Mouse (Mus musculus) midbrain, embryonic 13.5 days (tissue): ENCODE data around the gene Actn3. TPM values are rescaled to one million over a fixed set of nuclear protein-coding genes. Genes with fewer than 3 reads are reported as not detected.
"Not testable (repeated sequence)": the region's sequence is repeated elsewhere in the genome, so short reads cannot be mapped to it uniquely, and the experiment has no call there.

Experiments
- ATAC-seq: fragments of 200-750 bp; cut with Nextera tagmentation; 2 replicates; pipeline ENCODE4 v1.8.0; 2017; ENCODE audit warnings: mild to moderate bottlenecking, moderate TSS enrichment, moderate library complexity
- H3K27ac ChIP-seq: fragments of 300-500 bp; sonication (generic); 2 replicates; pipeline ENCODE4 v1.5.1; 2015; ENCODE audit warnings: inconsistent platforms, mild to moderate bottlenecking, moderate library complexity
- H3K27me3 ChIP-seq: fragments of 300-500 bp; sonication (generic); 2 replicates; pipeline ENCODE4 v1.6.1; 2015; ENCODE audit warnings: mild to moderate bottlenecking, inconsistent platforms
- H3K36me3 ChIP-seq: fragments of 300-500 bp; sonication (generic); 2 replicates; pipeline ENCODE4 v1.6.1; 2015; ENCODE audit warnings: mild to moderate bottlenecking, inconsistent platforms
- H3K4me1 ChIP-seq: fragments of 300-500 bp; sonication (generic); replicated peaks from 2 replicates; pipeline ENCODE4 v1.6.1; 2015; ENCODE audit warnings: inconsistent platforms
- H3K4me2 ChIP-seq: fragments of 300-500 bp; sonication (generic); replicated peaks from 2 replicates; pipeline ENCODE4 v1.6.1; 2015; ENCODE audit warnings: moderate library complexity, mild to moderate bottlenecking, inconsistent platforms
- H3K4me3 ChIP-seq: fragments of 300-500 bp; sonication (generic); replicated peaks from 2 replicates; pipeline ENCODE4 v1.5.1; 2015; ENCODE audit warnings: mild to moderate bottlenecking, inconsistent platforms
- H3K9ac ChIP-seq: fragments of 300-500 bp; sonication (generic); replicated peaks from 2 replicates; pipeline ENCODE4 v1.6.1; 2015; ENCODE audit warnings: mild to moderate bottlenecking, inconsistent platforms
- H3K9me3 ChIP-seq: fragments of 300-500 bp; sonication (generic); 2 replicates; pipeline ENCODE4 v1.6.1; 2016; ENCODE audit warnings: mild to moderate bottlenecking, inconsistent platforms
- WGBS: fragments of 180-500 bp; shearing (Covaris S2); methylation state at CpG from one replicate; pipeline ENCODE4 v1.1.7; 2015; 5-methylcytosine and 5-hydroxymethylcytosine counted together
- polyA plus RNA-seq: library from polyadenylated mRNA; unstranded; fragments of >200 nt; fragmentation: Nextera tagmentation; extraction: Ambion mirVana; gene quantifications from 2 replicates; pipeline ENCODE4 v1.2.1, GENCODE M21; 2015

Actn3 gene
- polyA plus RNA-seq, 1 experiment from 2014 or later = 1.4 TPM

GRCm38 (mm10) chr19:4891798-4892197 lies 14.1 kb upstream of the Actn3 start:
- WGBS = 88% methylated on average over 3 of the region's 3 CpGs
- H3K4me3 ChIP-seq = no peak overlapping the region
- H3K27ac ChIP-seq = no peak overlapping the region
- no peaks in the 10 kb centered on the region for H3K27me3 ChIP-seq
- no peak overlapping the region for H3K4me2 ChIP-seq
- peaks cover 64% of the 10 kb centered on the region for H3K36me3 ChIP-seq
- no peak for ATAC-seq
- no peaks in the 10 kb centered on the region for H3K9me3 ChIP-seq
- no peaks in the 10 kb centered on the region for H3K4me1 ChIP-seq
- H3K9ac ChIP-seq = no peak overlapping the region

- H3K4me1 ChIP-seq = peaks cover 3% of the 10 kb centered on the region; the same call in 1 of the 2 replicates
Measured at GRCm38 (mm10) chr19:4889791-4890190, 12.1 kb upstream of the Actn3 start.

GRCm38 (mm10) chr19:4883961-4884360 lies 6.3 kb upstream of the Actn3 start:
- WGBS = 84% methylated on average over 4 of the region's 4 CpGs
- no peak overlapping the region for H3K4me2 ChIP-seq
- H3K9ac ChIP-seq = no peak overlapping the region
- no peaks in the 10 kb centered on the region for H3K9me3 ChIP-seq
- ATAC-seq = no peak
- peaks cover 17% of the 10 kb centered on the region for H3K4me1 ChIP-seq
- H3K36me3 ChIP-seq = peaks cover 22% of the 10 kb centered on the region
- H3K4me3 ChIP-seq = no peak overlapping the region
- no peak overlapping the region for H3K27ac ChIP-seq
- H3K27me3 ChIP-seq = no peaks in the 10 kb centered on the region

More at GRCm38 (mm10) chr19:4889791-4890190, 12.1 kb upstream of the Actn3 start:
- H3K9me3 ChIP-seq = no peaks in the 10 kb centered on the region
- no peak overlapping the region for H3K4me2 ChIP-seq
- H3K9ac ChIP-seq = no peak overlapping the region
- H3K4me3 ChIP-seq = no peak overlapping the region
- no peak for ATAC-seq
- 93% methylated on average over 10 of the region's 10 CpGs for WGBS
- peaks cover 56% of the 10 kb centered on the region for H3K36me3 ChIP-seq
- H3K27me3 ChIP-seq = no peaks in the 10 kb centered on the region
- no peak overlapping the region for H3K27ac ChIP-seq

- Histone ChIP-seq H3K36me3 (peaks cover 19% of the 10 kb centered on the region), H3K9me3 (no peaks in the 10 kb centered on the region), H3K27ac (no peak overlapping the region), H3K27me3 (peaks cover 10% of the 10 kb centered on the region; the same call in 1 of the 2 replicates), H3K4me1 (peaks cover 22% of the 10 kb centered on the region), H3K4me3 (peak overlapping the region; percentile 65), H3K9ac (peak overlapping the region; percentile 83), H3K4me2 (peak overlapping the region; percentile 69)
- ATAC-seq = no peak
- 68% methylated on average over 10 of the region's 10 CpGs for WGBS
Measured at GRCm38 (mm10) chr19:4879324-4879703, 1.6 kb upstream of the Actn3 start.

- 2% methylated on average over 52 of the region's 52 CpGs for WGBS
Measured at GRCm38 (mm10) chr19:4878405-4879323, 955 bp upstream of the Actn3 start, which contains the start of gene Zdhhc24. Zdhhc24 (plus strand) TSS chr19:4878668.

GRCm38 (mm10) chr19:4876755-4877154 lies 954 bp downstream of the Actn3 start:
- 67% methylated on average over 3 of the region's 3 CpGs for WGBS
- no peak overlapping the region for H3K9ac ChIP-seq
- H3K4me2 ChIP-seq = no peak overlapping the region
- H3K4me3 ChIP-seq = no peak overlapping the region
- H3K27ac ChIP-seq = no peak overlapping the region
- H3K27me3 ChIP-seq = peaks cover 10% of the 10 kb centered on the region; the same call in 1 of the 2 replicates
- no peak for ATAC-seq
- peaks cover 22% of the 10 kb centered on the region for H3K4me1 ChIP-seq
- H3K36me3 ChIP-seq = no peaks in the 10 kb centered on the region
- H3K9me3 ChIP-seq = no peaks in the 10 kb centered on the region

More at GRCm38 (mm10) chr19:4878405-4879323, 955 bp upstream of the Actn3 start, which contains the start of gene Zdhhc24:
- H3K36me3 ChIP-seq = peaks cover 13% of the 10 kb centered on the region
- peak within 1 kb of the TSS; percentile 83 for H3K9ac ChIP-seq
- peak within 1 kb of the TSS; percentile 58 for H3K27ac ChIP-seq
- H3K9me3 ChIP-seq = no peaks in the 10 kb centered on the region
- H3K4me3 ChIP-seq = peak within 1 kb of the TSS; percentile 65
- H3K27me3 ChIP-seq = peaks cover 10% of the 10 kb centered on the region; the same call in 1 of the 2 replicates
- H3K4me2 ChIP-seq = peak within 1 kb of the TSS; percentile 69
- peaks cover 22% of the 10 kb centered on the region for H3K4me1 ChIP-seq
- ATAC-seq = peak; percentile 98

- Histone ChIP-seq H3K4me3 (no peak overlapping the region), H3K27me3 (peaks cover 10% of the 10 kb centered on the region; the same call in 1 of the 2 replicates), H3K4me2 (no peak overlapping the region), H3K27ac (no peak overlapping the region), H3K9me3 (no peaks in the 10 kb centered on the region), H3K4me1 (peaks cover 22% of the 10 kb centered on the region), H3K36me3 (no peaks in the 10 kb centered on the region), H3K9ac (no peak overlapping the region)
- WGBS = 66% methylated on average over 3 of the region's 4 CpGs
- ATAC-seq = no peak
Measured at GRCm38 (mm10) chr19:4876241-4876640, 1.5 kb downstream of the Actn3 start.

- WGBS = 91% methylated on average over 1 of the region's 1 CpGs
- not testable (repeated sequence) for H3K36me3 ChIP-seq
- peaks cover 14% of the 10 kb centered on the region for H3K4me1 ChIP-seq
Measured at GRCm38 (mm10) chr19:4874613-4875012, 3.1 kb downstream of the Actn3 start.

GRCm38 (mm10) chr19:4865147-4865546 lies 12.6 kb downstream of the Actn3 start:
- WGBS = 6% methylated on average over 17 of the region's 17 CpGs
- H3K36me3 ChIP-seq = peaks cover 11% of the 10 kb centered on the region
- ATAC-seq = no peak

More at GRCm38 (mm10) chr19:4874613-4875012, 3.1 kb downstream of the Actn3 start:
- H3K27me3 ChIP-seq, H3K9ac ChIP-seq, H3K4me2 ChIP-seq, ATAC-seq, H3K9me3 ChIP-seq, H3K27ac ChIP-seq, H3K4me3 ChIP-seq: not testable (repeated sequence)

GRCm38 (mm10) chr19:4863048-4863447 lies 14.7 kb downstream of the Actn3 start:
- no peak overlapping the region for H3K27ac ChIP-seq
- 82% methylated on average over 6 of the region's 6 CpGs for WGBS
- no peaks in the 10 kb centered on the region; the same call in 1 of the 2 replicates for H3K4me1 ChIP-seq
- no peak overlapping the region for H3K4me3 ChIP-seq
- H3K9ac ChIP-seq = 0 out of 2 replicates have a peak overlapping the region, but pooled peaks have one; percentile 10
- peaks cover 15% of the 10 kb centered on the region; the same call in 1 of the 2 replicates for H3K27me3 ChIP-seq
- H3K36me3 ChIP-seq = peaks cover 24% of the 10 kb centered on the region
- H3K4me2 ChIP-seq = no peak overlapping the region
- H3K9me3 ChIP-seq = no peaks in the 10 kb centered on the region
- no peak for ATAC-seq

More at GRCm38 (mm10) chr19:4865147-4865546, 12.6 kb downstream of the Actn3 start:
- Histone ChIP-seq H3K4me3 (no peak overlapping the region), H3K27me3 (peaks cover 15% of the 10 kb centered on the region; the same call in 1 of the 2 replicates), H3K27ac (no peak overlapping the region), H3K4me1 (no peaks in the 10 kb centered on the region; the same call in 1 of the 2 replicates), H3K9me3 (no peaks in the 10 kb centered on the region), H3K9ac (no peak overlapping the region; the same call in 1 of the 2 replicates), H3K4me2 (peak overlapping the region; percentile 9; the same call in 1 of the 2 replicates)

- no peak overlapping the region for H3K9ac ChIP-seq
- 83% methylated on average over 6 of the region's 6 CpGs for WGBS
- no peak for ATAC-seq
- no peaks in the 10 kb centered on the region for H3K9me3 ChIP-seq
- H3K27me3 ChIP-seq = peaks cover 8% of the 10 kb centered on the region; the same call in 1 of the 2 replicates
- H3K4me3 ChIP-seq = no peak overlapping the region
- H3K4me1 ChIP-seq = peaks cover 17% of the 10 kb centered on the region
- no peak overlapping the region for H3K4me2 ChIP-seq
- H3K27ac ChIP-seq = no peak overlapping the region
- H3K36me3 ChIP-seq = peaks cover 27% of the 10 kb centered on the region
Measured at GRCm38 (mm10) chr19:4859081-4859480, 18.6 kb downstream of the Actn3 start.

GRCm38 (mm10) chr19:4855951-4856350 lies 21.8 kb downstream of the Actn3 start:
- Histone ChIP-seq H3K27ac (no peak overlapping the region), H3K27me3 (peaks cover 12% of the 10 kb centered on the region; the same call in 1 of the 2 replicates), H3K4me3 (peak overlapping the region; percentile 69), H3K4me2 (peak overlapping the region; percentile 97), H3K36me3 (peaks cover 23% of the 10 kb centered on the region), H3K9me3 (no peaks in the 10 kb centered on the region), H3K9ac (peak overlapping the region; percentile 81), H3K4me1 (peaks cover 17% of the 10 kb centered on the region)
- WGBS = 40% methylated on average over 4 of the region's 4 CpGs
- ATAC-seq = no peak
